Mouse (Mus musculus): ENCODE measurements around the gene Hist1h2bk. TPM values are rescaled to one million over a fixed set of nuclear protein-coding genes. Genes with fewer than 3 reads are reported as not detected.
"Not testable (repeated sequence)": the region's sequence is repeated elsewhere in the genome, so short reads cannot be mapped to it uniquely, and the experiment has no call there.

The Hist1h2bk gene
- polyA plus RNA-seq (2014; fragmentation: Nextera tagmentation; extraction: Ambion mirVana): 1.9 and 2.3 TPM in 2 replicates

DNA sequence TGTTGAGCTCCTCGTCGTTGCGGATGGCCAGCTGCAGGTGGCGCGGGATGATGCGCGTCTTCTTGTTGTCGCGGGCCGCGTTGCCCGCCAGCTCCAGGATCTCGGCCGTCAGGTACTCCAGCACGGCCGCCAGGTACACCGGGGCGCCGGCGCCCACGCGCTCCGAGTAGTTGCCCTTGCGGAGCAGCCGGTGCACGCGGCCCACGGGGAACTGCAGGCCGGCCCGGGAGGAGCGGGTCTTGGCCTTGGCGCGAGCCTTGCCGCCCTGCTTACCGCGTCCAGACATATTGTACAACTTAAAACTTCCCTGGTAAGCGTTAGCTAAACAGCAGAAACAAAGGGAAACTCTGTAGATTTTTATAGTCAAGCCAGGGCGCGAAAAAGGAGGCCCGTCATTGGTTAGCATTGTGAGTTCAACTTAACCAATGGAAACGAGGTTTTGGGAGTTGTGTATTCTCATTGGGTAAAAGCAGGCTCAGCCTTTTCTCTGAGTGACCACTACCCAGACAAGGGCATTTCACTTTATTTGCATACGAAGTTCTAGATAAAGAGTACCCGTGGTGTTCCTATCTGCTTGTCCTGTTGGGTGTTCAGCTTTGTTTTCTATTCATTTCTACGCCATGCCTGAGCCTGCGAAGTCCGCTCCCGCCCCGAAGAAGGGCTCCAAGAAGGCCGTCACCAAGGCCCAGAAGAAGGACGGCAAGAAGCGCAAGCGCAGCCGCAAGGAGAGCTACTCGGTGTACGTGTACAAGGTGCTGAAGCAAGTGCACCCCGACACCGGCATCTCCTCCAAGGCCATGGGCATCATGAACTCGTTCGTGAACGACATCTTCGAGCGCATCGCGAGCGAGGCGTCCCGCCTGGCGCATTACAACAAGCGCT, at the start of gene Hist1h2bk, which contains the start of gene Hist1h2ah:
Gene Hist1h2bk, plus strand, starts transcription at position 604 of the 882 bp plus-strand sequence.
Gene Hist1h2ah, minus strand, starts transcription at position 302 of the 882 bp plus-strand sequence.
- peak within 1 kb of the TSS; percentile 73 to 90 for H3K27ac ChIP-seq (replicated peaks in 1 of 2; ENCODE audit: control insufficient read depth in 1 of 2, insufficient read depth in 1 of 2, low read depth in 2 of 2, low read length in 2 of 2)
- H3K36me3 ChIP-seq (ENCODE audit: control insufficient read depth, insufficient read depth, low read length); H3K9me3 ChIP-seq (ENCODE audit: control insufficient read depth, low read length); H3K27me3 ChIP-seq (ENCODE audit: control insufficient read depth, insufficient read depth, low read length): not testable (repeated sequence)
- H3K4me1 ChIP-seq (ENCODE audit: control insufficient read depth in 2 of 2, insufficient read depth in 2 of 2, low read length in 2 of 2): peaks cover 2 to 22% of the 10 kb centered on the region in 2 experiments; a peak in 3 of 4 replicates
- peak within 1 kb of the TSS; percentile 41 to 53 for H3K4me3 ChIP-seq (ENCODE audit: control insufficient read depth in 1 of 2, insufficient read depth in 1 of 2, low read depth in 1 of 2, low read length in 2 of 2)
- H3K9ac ChIP-seq (ENCODE audit: low read length): peak within 1 kb of the TSS; percentile 74
- H3K4me2 ChIP-seq (ENCODE audit: low read length): peak within 1 kb of the TSS; percentile 73
- ATAC-seq (ENCODE audit: insufficient number of reproducible peaks, insufficient read depth, low FRiP score, low read depth): peak; percentile 93
- WGBS: 0% methylated on average over 22 of the region's 69 CpGs

DNA sequence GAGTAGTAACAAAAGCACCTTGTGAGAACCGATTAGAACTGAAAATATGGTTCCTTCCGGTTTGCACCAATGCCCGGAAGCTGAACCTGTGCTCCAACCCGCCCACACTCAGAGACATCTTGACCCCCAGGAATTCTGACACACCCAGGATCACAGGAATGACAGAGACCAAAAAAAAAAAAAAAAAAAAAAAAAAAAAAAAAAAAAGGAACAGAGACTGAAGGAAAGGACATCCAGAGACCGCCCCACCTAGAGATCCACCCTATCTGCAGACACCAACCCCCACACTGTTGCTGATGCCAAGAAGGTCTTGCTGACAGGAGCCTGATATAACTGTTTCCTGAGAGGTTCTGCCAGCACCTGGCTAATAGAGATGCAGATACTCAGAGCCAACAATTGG, 43.1 kb upstream of the Hist1h2bk start:
- no peaks in the 10 kb centered on the region for H3K36me3 ChIP-seq (ENCODE audit: control insufficient read depth, insufficient read depth, low read length)
- H3K27ac ChIP-seq (replicated peaks in 1 of 2; ENCODE audit: control insufficient read depth in 1 of 2, insufficient read depth in 1 of 2, low read depth in 2 of 2, low read length in 2 of 2): no peak overlapping the region
- 74% methylated on average over 5 of the region's 5 CpGs for WGBS
- H3K27me3 ChIP-seq (ENCODE audit: control insufficient read depth, insufficient read depth, low read length): peaks cover 19% of the 10 kb centered on the region
- no peak overlapping the region for H3K9ac ChIP-seq (ENCODE audit: low read length)
- peaks cover 7% of the 10 kb centered on the region; the same call in 1 of the 2 replicates for H3K9me3 ChIP-seq (ENCODE audit: control insufficient read depth, low read length)
- no peak overlapping the region for H3K4me3 ChIP-seq (ENCODE audit: control insufficient read depth in 1 of 2, insufficient read depth in 1 of 2, low read depth in 1 of 2, low read length in 2 of 2)
- ATAC-seq (ENCODE audit: insufficient number of reproducible peaks, insufficient read depth, low FRiP score, low read depth): no peak
- H3K4me2 ChIP-seq (ENCODE audit: low read length): no peak overlapping the region
- peaks cover 7 to 16% of the 10 kb centered on the region in 2 experiments; a peak in 3 of 4 replicates for H3K4me1 ChIP-seq (ENCODE audit: control insufficient read depth in 2 of 2, insufficient read depth in 2 of 2, low read length in 2 of 2)

GRCm38 (mm10) chr13:21993957-21994738, 41.5 kb upstream of the Hist1h2bk start:
- peaks cover 30% of the 10 kb centered on the region for H3K27me3 ChIP-seq (ENCODE audit: control insufficient read depth, insufficient read depth, low read length)
- peaks cover 7% of the 10 kb centered on the region; the same call in 1 of the 2 replicates for H3K9me3 ChIP-seq (ENCODE audit: control insufficient read depth, low read length)

GRCm38 (mm10) chr13:21994896-21995295, 40.8 kb upstream of the Hist1h2bk start:
- no peak for ATAC-seq (ENCODE audit: insufficient number of reproducible peaks, insufficient read depth, low FRiP score, low read depth)
- Histone ChIP-seq H3K36me3 (ENCODE audit: control insufficient read depth, insufficient read depth, low read length) (no peaks in the 10 kb centered on the region), H3K27ac (replicated peaks in 1 of 2; ENCODE audit: control insufficient read depth in 1 of 2, insufficient read depth in 1 of 2, low read depth in 2 of 2, low read length in 2 of 2) (no peak overlapping the region), H3K4me1 (ENCODE audit: control insufficient read depth in 2 of 2, insufficient read depth in 2 of 2, low read length in 2 of 2) (peaks cover 7 to 18% of the 10 kb centered on the region in 2 experiments; a peak in 3 of 4 replicates), H3K9ac (ENCODE audit: low read length) (peak overlapping the region; percentile 63), H3K9me3 (ENCODE audit: control insufficient read depth, low read length) (peaks cover 7% of the 10 kb centered on the region; the same call in 1 of the 2 replicates), H3K4me3 (ENCODE audit: control insufficient read depth in 1 of 2, insufficient read depth in 1 of 2, low read depth in 1 of 2, low read length in 2 of 2) (peak overlapping the region; percentile 41 to 49), H3K4me2 (ENCODE audit: low read length) (peak overlapping the region; percentile 77), H3K27me3 (ENCODE audit: control insufficient read depth, insufficient read depth, low read length) (peaks cover 37% of the 10 kb centered on the region)
- WGBS: 5% methylated on average over 8 of the region's 8 CpGs

More at GRCm38 (mm10) chr13:21993957-21994738, 41.5 kb upstream of the Hist1h2bk start:
- Histone ChIP-seq H3K4me3 (ENCODE audit: control insufficient read depth in 1 of 2, insufficient read depth in 1 of 2, low read depth in 1 of 2, low read length in 2 of 2) (peak overlapping the region in 1 of 2 experiments; percentile 49; a peak in 3 of 4 replicates), H3K27ac (replicated peaks in 1 of 2; ENCODE audit: control insufficient read depth in 1 of 2, insufficient read depth in 1 of 2, low read depth in 2 of 2, low read length in 2 of 2) (no peak overlapping the region; a peak in 1 of 4 replicates), H3K4me1 (ENCODE audit: control insufficient read depth in 2 of 2, insufficient read depth in 2 of 2, low read length in 2 of 2) (peaks cover 7 to 18% of the 10 kb centered on the region in 2 experiments; a peak in 3 of 4 replicates), H3K9ac (ENCODE audit: low read length) (peak overlapping the region; percentile 21; the same call in 1 of the 2 replicates), H3K4me2 (ENCODE audit: low read length) (peak overlapping the region; percentile 77), H3K36me3 (ENCODE audit: control insufficient read depth, insufficient read depth, low read length) (no peaks in the 10 kb centered on the region)
- WGBS: 2% methylated on average over 22 of the region's 22 CpGs
- no peak for ATAC-seq (ENCODE audit: insufficient number of reproducible peaks, insufficient read depth, low FRiP score, low read depth)

DNA sequence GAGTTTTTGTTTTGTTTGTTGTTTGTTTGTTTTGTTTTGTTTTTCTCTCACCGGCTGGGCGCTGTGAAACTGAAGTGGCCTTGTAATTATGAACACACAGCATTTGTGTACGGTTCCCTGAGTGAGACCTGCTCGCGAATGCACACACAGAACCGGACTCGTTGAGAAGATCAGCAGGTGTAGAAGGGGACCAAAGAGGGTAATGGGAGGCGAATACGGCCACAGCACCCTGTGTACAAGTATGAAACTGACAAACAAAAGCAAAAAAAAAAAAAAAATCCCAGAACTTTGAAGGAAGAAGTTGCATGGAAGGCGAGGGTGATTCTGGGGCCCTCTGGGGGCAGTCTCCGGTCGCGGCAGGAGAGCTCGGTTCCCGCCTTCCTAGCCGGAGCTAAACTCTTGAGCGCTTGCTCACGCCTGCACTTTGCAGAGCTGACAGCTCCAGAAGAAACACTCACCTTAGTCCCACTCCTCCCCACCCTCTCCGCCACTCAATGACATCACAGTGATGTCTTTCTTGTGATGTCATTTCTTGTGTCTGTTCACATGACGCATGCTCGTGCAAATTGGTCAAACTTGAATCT, 40.2 kb upstream of the Hist1h2bk start:
- under 1% methylated on average over 21 of the region's 21 CpGs for WGBS
- ATAC-seq (ENCODE audit: insufficient number of reproducible peaks, insufficient read depth, low FRiP score, low read depth): peak; percentile 66; the same call in 1 of the 2 replicates
- Histone ChIP-seq H3K27ac (replicated peaks in 1 of 2; ENCODE audit: control insufficient read depth in 1 of 2, insufficient read depth in 1 of 2, low read depth in 2 of 2, low read length in 2 of 2) (no peak overlapping the region), H3K9me3 (ENCODE audit: control insufficient read depth, low read length) (peaks cover 7% of the 10 kb centered on the region; the same call in 1 of the 2 replicates), H3K4me2 (ENCODE audit: low read length) (peak overlapping the region; percentile 77), H3K4me1 (ENCODE audit: control insufficient read depth in 2 of 2, insufficient read depth in 2 of 2, low read length in 2 of 2) (peaks cover 7 to 18% of the 10 kb centered on the region in 2 experiments; a peak in 3 of 4 replicates), H3K4me3 (ENCODE audit: control insufficient read depth in 1 of 2, insufficient read depth in 1 of 2, low read depth in 1 of 2, low read length in 2 of 2) (peak overlapping the region; percentile 41 to 49), H3K27me3 (ENCODE audit: control insufficient read depth, insufficient read depth, low read length) (peaks cover 43% of the 10 kb centered on the region), H3K36me3 (ENCODE audit: control insufficient read depth, insufficient read depth, low read length) (no peaks in the 10 kb centered on the region), H3K9ac (ENCODE audit: low read length) (peak overlapping the region; percentile 63)

DNA sequence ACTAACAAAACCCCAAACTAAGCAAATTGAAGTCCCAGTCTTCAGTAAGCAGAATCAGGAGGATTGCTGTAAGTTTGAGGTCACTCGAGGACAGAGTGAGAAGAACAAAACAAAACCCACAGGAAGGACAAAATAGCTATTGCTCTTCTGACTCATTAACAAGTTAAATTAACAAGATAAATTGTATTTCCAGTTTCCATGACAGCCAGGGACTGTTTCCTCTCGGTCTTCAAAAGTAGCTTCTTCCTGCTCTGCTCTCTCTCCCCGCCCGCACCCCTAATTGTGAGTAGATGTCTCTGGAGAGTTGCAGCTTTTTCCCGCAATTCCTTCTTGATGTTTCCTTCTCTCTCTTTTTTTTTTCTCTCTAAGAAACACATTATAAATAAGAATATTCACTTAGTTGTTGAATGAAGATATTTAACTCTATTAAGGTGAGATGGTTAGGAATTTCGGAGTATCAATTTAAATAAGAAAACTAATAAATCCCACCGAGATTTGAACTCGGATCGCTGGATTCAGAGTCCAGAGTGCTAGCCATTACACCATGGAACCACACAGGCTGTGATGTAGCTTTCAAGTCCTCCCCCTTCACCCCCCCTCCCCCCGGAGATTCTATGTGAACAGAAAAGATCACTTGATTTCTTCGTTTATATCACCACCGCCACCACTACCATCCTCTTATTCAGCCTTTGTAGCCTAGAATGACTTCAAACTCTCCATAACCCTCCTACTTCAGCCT, 39.4 kb upstream of the Hist1h2bk start:
- 5% methylated on average over 12 of the region's 12 CpGs for WGBS
- Histone ChIP-seq H3K4me2 (ENCODE audit: low read length) (peak overlapping the region; percentile 77), H3K9me3 (ENCODE audit: control insufficient read depth, low read length) (0 out of 2 replicates have a peak, but pooled peaks cover 2% of the 10 kb centered on the region), H3K27me3 (ENCODE audit: control insufficient read depth, insufficient read depth, low read length) (peaks cover 51% of the 10 kb centered on the region), H3K4me1 (ENCODE audit: control insufficient read depth in 2 of 2, insufficient read depth in 2 of 2, low read length in 2 of 2) (peaks cover 7 to 18% of the 10 kb centered on the region in 2 experiments; a peak in 3 of 4 replicates), H3K36me3 (ENCODE audit: control insufficient read depth, insufficient read depth, low read length) (no peaks in the 10 kb centered on the region), H3K27ac (replicated peaks in 1 of 2; ENCODE audit: control insufficient read depth in 1 of 2, insufficient read depth in 1 of 2, low read depth in 2 of 2, low read length in 2 of 2) (no peak overlapping the region), H3K4me3 (ENCODE audit: control insufficient read depth in 1 of 2, insufficient read depth in 1 of 2, low read depth in 1 of 2, low read length in 2 of 2) (peak overlapping the region; percentile 44 to 49), H3K9ac (ENCODE audit: low read length) (no peak overlapping the region)
- ATAC-seq (ENCODE audit: insufficient number of reproducible peaks, insufficient read depth, low FRiP score, low read depth): no peak
